Mouse (Mus musculus): Measurements from ENCODE around the gene Fscn1. TPM values are rescaled to one million over a fixed set of nuclear protein-coding genes. Genes with fewer than 3 reads are reported as not detected.
A peak's percentile ranks its signal among the peaks of the same experiment; 100 is the strongest.

Fscn1 gene
- polyA plus RNA-seq, 1 experiment from 2014 or later = 129 TPM

GRCm38 (mm10) chr5:142963003-142963704, 3.0 kb downstream of the Fscn1 start:
- peak overlapping the region; percentile 78 for H3K4me3 ChIP-seq (ENCODE audit: low read length)
- H3K4me1 ChIP-seq (ENCODE audit: control insufficient read depth, insufficient read depth, low read length) = peaks cover 31% of the 10 kb centered on the region
- 10% methylated on average over 13 of the region's 13 CpGs for WGBS
- peak overlapping the region; percentile 89 for H3K27ac ChIP-seq (ENCODE audit: low read length)
- peak overlapping the region; percentile 87 for H3K4me2 ChIP-seq (ENCODE audit: low read depth, low read length)
- no peaks in the 10 kb centered on the region; the same call in 1 of the 2 replicates for H3K36me3 ChIP-seq (ENCODE audit: control insufficient read depth, insufficient read depth, low read length)
- H3K27me3 ChIP-seq (replicated peaks; ENCODE audit: control insufficient read depth, insufficient read depth, low read length) = no peaks in the 10 kb centered on the region
- ATAC-seq = peak; percentile 38
- no peaks in the 10 kb centered on the region for H3K9me3 ChIP-seq (ENCODE audit: control insufficient read depth, low read length)
- peak overlapping the region; percentile 93 for H3K9ac ChIP-seq (ENCODE audit: low read depth, low read length)

GRCm38 (mm10) chr5:142963705-142964494, 3.8 kb downstream of the Fscn1 start:
- Histone ChIP-seq H3K4me2 (ENCODE audit: low read depth, low read length) (peak overlapping the region; percentile 87), H3K27me3 (replicated peaks; ENCODE audit: control insufficient read depth, insufficient read depth, low read length) (no peaks in the 10 kb centered on the region), H3K27ac (ENCODE audit: low read length) (peak overlapping the region; percentile 89), H3K36me3 (ENCODE audit: control insufficient read depth, insufficient read depth, low read length) (no peaks in the 10 kb centered on the region; the same call in 1 of the 2 replicates), H3K9me3 (ENCODE audit: control insufficient read depth, low read length) (no peaks in the 10 kb centered on the region), H3K4me1 (ENCODE audit: control insufficient read depth, insufficient read depth, low read length) (peaks cover 31% of the 10 kb centered on the region), H3K9ac (ENCODE audit: low read depth, low read length) (peak overlapping the region; percentile 93), H3K4me3 (ENCODE audit: low read length) (peak overlapping the region; percentile 78)
- ATAC-seq = no peak
- 35% methylated on average over 17 of the region's 17 CpGs for WGBS

DNA sequence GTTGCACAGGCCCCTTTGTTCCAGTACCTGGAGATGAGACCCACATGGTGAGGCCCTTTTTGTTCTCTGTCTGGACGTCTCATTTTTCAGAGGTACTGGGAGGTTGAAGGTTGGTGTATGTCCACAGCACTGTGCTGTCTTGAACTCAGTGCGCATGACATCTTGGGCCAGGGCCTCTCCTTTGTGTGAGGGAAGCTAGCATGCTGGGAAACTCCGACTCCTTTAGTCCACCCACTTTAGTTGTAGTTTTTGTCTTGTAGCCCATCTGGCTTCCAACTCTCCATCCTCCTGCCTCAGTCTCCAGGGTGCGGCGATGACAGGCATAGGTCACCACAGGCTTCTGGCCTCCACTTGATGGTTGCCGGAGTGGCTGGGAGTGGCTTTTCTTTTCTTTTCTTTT, 4.5 kb downstream of the Fscn1 start:
- ATAC-seq = no peak
- H3K4me3 ChIP-seq (ENCODE audit: low read length) = no peak overlapping the region
- WGBS = 83% methylated on average over 6 of the region's 6 CpGs

DNA sequence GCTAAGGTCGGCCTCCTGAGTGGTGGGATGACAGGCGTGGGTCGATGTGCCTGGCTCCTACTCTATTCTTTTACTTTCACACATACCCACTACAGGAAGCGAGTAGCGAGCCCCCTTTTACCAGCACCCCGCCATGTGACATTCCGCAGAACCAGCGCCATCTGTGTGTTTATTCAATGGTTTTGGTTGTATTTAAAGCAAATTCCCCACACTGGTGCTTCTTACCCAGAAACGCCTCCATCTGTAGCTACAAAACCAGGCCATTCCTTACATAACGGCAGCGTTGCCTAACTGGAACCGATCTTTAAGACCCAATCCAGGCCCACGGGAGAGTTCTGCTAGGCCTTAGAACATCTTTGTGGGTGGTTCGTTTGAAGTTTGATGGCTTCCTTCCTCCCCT, 8.3 kb downstream of the Fscn1 start:
- Histone ChIP-seq H3K9ac (ENCODE audit: low read depth, low read length) (no peak overlapping the region), H3K9me3 (ENCODE audit: control insufficient read depth, low read length) (no peaks in the 10 kb centered on the region), H3K4me2 (ENCODE audit: low read depth, low read length) (no peak overlapping the region), H3K27ac (ENCODE audit: low read length) (no peak overlapping the region), H3K4me1 (ENCODE audit: control insufficient read depth, insufficient read depth, low read length) (peaks cover 15% of the 10 kb centered on the region), H3K36me3 (ENCODE audit: control insufficient read depth, insufficient read depth, low read length) (peaks cover 24% of the 10 kb centered on the region), H3K4me3 (ENCODE audit: low read length) (no peak overlapping the region), H3K27me3 (replicated peaks; ENCODE audit: control insufficient read depth, insufficient read depth, low read length) (no peaks in the 10 kb centered on the region)
- WGBS = 83% methylated on average over 14 of the region's 14 CpGs
- no peak for ATAC-seq

More for the DNA sequence above, 4.5 kb downstream of the Fscn1 start:
- peaks cover 2% of the 10 kb centered on the region for H3K36me3 ChIP-seq (ENCODE audit: control insufficient read depth, insufficient read depth, low read length)
- H3K27ac ChIP-seq (ENCODE audit: low read length) = no peak overlapping the region
- 0 out of 2 replicates have a peak overlapping the region, but pooled peaks have one; percentile 93 for H3K9ac ChIP-seq (ENCODE audit: low read depth, low read length)
- H3K4me2 ChIP-seq (ENCODE audit: low read depth, low read length) = peak overlapping the region; percentile 87
- no peaks in the 10 kb centered on the region for H3K27me3 ChIP-seq (replicated peaks; ENCODE audit: control insufficient read depth, insufficient read depth, low read length)
- H3K9me3 ChIP-seq (ENCODE audit: control insufficient read depth, low read length) = no peaks in the 10 kb centered on the region
- H3K4me1 ChIP-seq (ENCODE audit: control insufficient read depth, insufficient read depth, low read length) = peaks cover 29% of the 10 kb centered on the region

- Histone ChIP-seq H3K9me3 (ENCODE audit: control insufficient read depth, low read length) (no peaks in the 10 kb centered on the region), H3K4me1 (ENCODE audit: control insufficient read depth, insufficient read depth, low read length) (peaks cover 7% of the 10 kb centered on the region), H3K4me3 (ENCODE audit: low read length) (no peak overlapping the region), H3K4me2 (ENCODE audit: low read depth, low read length) (no peak overlapping the region), H3K27me3 (replicated peaks; ENCODE audit: control insufficient read depth, insufficient read depth, low read length) (no peaks in the 10 kb centered on the region), H3K36me3 (ENCODE audit: control insufficient read depth, insufficient read depth, low read length) (peaks cover 24% of the 10 kb centered on the region), H3K9ac (ENCODE audit: low read depth, low read length) (no peak overlapping the region), H3K27ac (ENCODE audit: low read length) (peak overlapping the region; percentile 17; the same call in 1 of the 2 replicates)
- WGBS = 44% methylated on average over 3 of the region's 3 CpGs
- no peak for ATAC-seq
Observed at GRCm38 (mm10) chr5:142973971-142974370, 13.8 kb downstream of the Fscn1 start.

GRCm38 (mm10) chr5:142974598-142975121, 14.5 kb downstream of the Fscn1 start:
- Histone ChIP-seq H3K9ac (ENCODE audit: low read depth, low read length) (peak overlapping the region; percentile 22; the same call in 1 of the 2 replicates), H3K27ac (ENCODE audit: low read length) (peak overlapping the region; percentile 17; the same call in 1 of the 2 replicates), H3K4me1 (ENCODE audit: control insufficient read depth, insufficient read depth, low read length) (peaks cover 7% of the 10 kb centered on the region), H3K27me3 (replicated peaks; ENCODE audit: control insufficient read depth, insufficient read depth, low read length) (no peaks in the 10 kb centered on the region), H3K4me3 (ENCODE audit: low read length) (no peak overlapping the region), H3K4me2 (ENCODE audit: low read depth, low read length) (no peak overlapping the region), H3K9me3 (ENCODE audit: control insufficient read depth, low read length) (no peaks in the 10 kb centered on the region), H3K36me3 (ENCODE audit: control insufficient read depth, insufficient read depth, low read length) (peaks cover 21% of the 10 kb centered on the region)
- WGBS = 18% methylated on average over 18 of the region's 18 CpGs
- peak; percentile 54 for ATAC-seq

- Histone ChIP-seq H3K9me3 (ENCODE audit: control insufficient read depth, low read length) (no peaks in the 10 kb centered on the region), H3K27ac (ENCODE audit: low read length) (peak overlapping the region; percentile 80), H3K36me3 (ENCODE audit: control insufficient read depth, insufficient read depth, low read length) (0 out of 2 replicates have a peak, but pooled peaks cover 9% of the 10 kb centered on the region), H3K4me3 (ENCODE audit: low read length) (no peak overlapping the region), H3K9ac (ENCODE audit: low read depth, low read length) (no peak overlapping the region), H3K4me1 (ENCODE audit: control insufficient read depth, insufficient read depth, low read length) (peaks cover 7% of the 10 kb centered on the region), H3K27me3 (replicated peaks; ENCODE audit: control insufficient read depth, insufficient read depth, low read length) (no peaks in the 10 kb centered on the region), H3K4me2 (ENCODE audit: low read depth, low read length) (no peak overlapping the region)
- ATAC-seq = peak; percentile 66
- WGBS = 37% methylated on average over 5 of the region's 5 CpGs
Observed at GRCm38 (mm10) chr5:142976516-142976915, 16.4 kb downstream of the Fscn1 start.

DNA sequence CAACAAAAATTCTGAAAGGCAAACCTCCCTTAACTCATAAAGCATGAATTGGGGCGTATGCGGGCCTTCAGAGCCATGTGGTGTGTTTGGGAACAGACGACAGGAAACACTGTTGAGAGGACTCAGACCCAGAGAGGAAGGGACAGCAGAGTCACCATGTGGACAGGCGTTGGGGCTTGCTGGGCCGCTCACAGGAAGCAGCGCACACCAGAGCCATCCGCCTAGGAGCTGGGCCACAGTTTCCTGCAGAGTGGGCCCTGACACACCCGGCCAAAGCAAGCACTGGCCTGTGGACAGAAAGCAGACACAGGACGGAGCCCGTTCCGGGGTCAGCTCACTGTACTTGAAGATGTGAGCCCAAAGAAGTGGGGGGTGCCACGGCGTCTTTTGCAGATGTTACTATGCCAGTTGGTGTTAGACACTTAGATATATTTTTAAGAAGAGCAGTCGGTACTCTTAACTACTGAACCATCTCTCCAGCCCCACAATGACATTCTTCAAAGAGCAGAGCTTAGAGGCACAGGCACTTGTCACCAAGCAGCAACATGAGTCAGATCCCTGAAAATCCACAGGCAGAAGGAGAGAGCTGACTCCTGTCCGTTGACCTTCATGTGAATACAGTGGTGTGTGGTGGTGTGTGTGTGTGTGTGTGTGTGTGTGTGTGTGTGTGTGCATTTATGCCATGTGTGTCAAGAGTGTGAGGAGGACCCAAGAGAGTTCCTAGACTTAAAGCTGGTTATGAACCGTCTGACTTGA, 22.1 kb downstream of the Fscn1 start:
- H3K4me1 ChIP-seq (ENCODE audit: control insufficient read depth, insufficient read depth, low read length) = no peaks in the 10 kb centered on the region
- H3K27ac ChIP-seq (ENCODE audit: low read length) = peak overlapping the region; percentile 33; the same call in 1 of the 2 replicates
- no peaks in the 10 kb centered on the region for H3K36me3 ChIP-seq (ENCODE audit: control insufficient read depth, insufficient read depth, low read length)
- H3K4me2 ChIP-seq (ENCODE audit: low read depth, low read length) = no peak overlapping the region
- H3K4me3 ChIP-seq (ENCODE audit: low read length) = no peak overlapping the region
- no peaks in the 10 kb centered on the region for H3K9me3 ChIP-seq (ENCODE audit: control insufficient read depth, low read length)
- peak overlapping the region; percentile 10; the same call in 1 of the 2 replicates for H3K9ac ChIP-seq (ENCODE audit: low read depth, low read length)
- WGBS = 69% methylated on average over 16 of the region's 16 CpGs
- no peaks in the 10 kb centered on the region for H3K27me3 ChIP-seq (replicated peaks; ENCODE audit: control insufficient read depth, insufficient read depth, low read length)
- ATAC-seq = no peak

Data from intestine, embryonic 16.5 days (tissue).